Mouse (Mus musculus): ENCODE data around the gene Nmur1.
"Not testable (repeated sequence)": the region's sequence is repeated elsewhere in the genome, so short reads cannot be mapped to it uniquely, and the experiment has no call there.

Nmur1 gene

GRCm38 (mm10) chr1:86359798-86360179 lies 66.2 kb downstream of the Nmur1 start:
- DNase-seq (ENCODE audit: low read depth, low spot score), result no peak

GRCm38 (mm10) chr1:86358906-86359797 lies 66.9 kb downstream of the Nmur1 start, which contains the start of gene Ncl:
Gene Ncl, minus strand, starts transcription at chr1:86359400.
- peak; percentile 100 for DNase-seq (ENCODE audit: low read depth, low spot score)

- no peak for DNase-seq (ENCODE audit: low read depth, low spot score)
Measured at GRCm38 (mm10) chr1:86358229-86358905, 67.7 kb downstream of the Nmur1 start.

- no peak for DNase-seq (ENCODE audit: low read depth, low spot score)
Measured at GRCm38 (mm10) chr1:86354186-86354585, 71.8 kb downstream of the Nmur1 start.

GRCm38 (mm10) chr1:86350576-86350975 lies 75.5 kb downstream of the Nmur1 start:
- no peak for DNase-seq (ENCODE audit: low read depth, low spot score)

GRCm38 (mm10) chr1:86349696-86350095 lies 76.3 kb downstream of the Nmur1 start:
- DNase-seq (ENCODE audit: low read depth, low spot score), result no peak

- no peak for DNase-seq (ENCODE audit: low read depth, low spot score)
Measured at GRCm38 (mm10) chr1:86349201-86349600, 76.8 kb downstream of the Nmur1 start.

GRCm38 (mm10) chr1:86348801-86349200 lies 77.2 kb downstream of the Nmur1 start:
- no peak for DNase-seq (ENCODE audit: low read depth, low spot score)

GRCm38 (mm10) chr1:86348083-86348482 lies 77.9 kb downstream of the Nmur1 start:
- DNase-seq (ENCODE audit: low read depth, low spot score), result no peak

- no peak for DNase-seq (ENCODE audit: low read depth, low spot score)
Measured at GRCm38 (mm10) chr1:86347716-86348045, 78.3 kb downstream of the Nmur1 start.

- no peak for DNase-seq (ENCODE audit: low read depth, low spot score)
Measured at GRCm38 (mm10) chr1:86346851-86347715, 78.9 kb downstream of the Nmur1 start.

GRCm38 (mm10) chr1:86345956-86346355 lies 80.1 kb downstream of the Nmur1 start:
- DNase-seq (ENCODE audit: low read depth, low spot score), result no peak

GRCm38 (mm10) chr1:86345069-86345468 lies 81.0 kb downstream of the Nmur1 start:
- DNase-seq (ENCODE audit: low read depth, low spot score), result no peak

- no peak for DNase-seq (ENCODE audit: low read depth, low spot score)
Measured at GRCm38 (mm10) chr1:86343969-86344861, 81.8 kb downstream of the Nmur1 start.

GRCm38 (mm10) chr1:86343087-86343645 lies 82.9 kb downstream of the Nmur1 start:
- no peak for DNase-seq (ENCODE audit: low read depth, low spot score)

- DNase-seq (ENCODE audit: low read depth, low spot score), result no peak
Measured at GRCm38 (mm10) chr1:86342371-86342770, 83.7 kb downstream of the Nmur1 start.

GRCm38 (mm10) chr1:86341096-86341495 lies 84.9 kb downstream of the Nmur1 start:
- DNase-seq (ENCODE audit: low read depth, low spot score), result not testable (repeated sequence)

- peak; percentile 94 for DNase-seq (ENCODE audit: low read depth, low spot score)
Measured at GRCm38 (mm10) chr1:86339156-86339812, 86.7 kb downstream of the Nmur1 start.

GRCm38 (mm10) chr1:86336330-86336729 lies 89.7 kb downstream of the Nmur1 start:
- DNase-seq (ENCODE audit: low read depth, low spot score), result no peak

Measured in brain, adult 2 months (tissue).